Mouse (Mus musculus): ENCODE measurements around the gene Serpinb9g.
"Not testable (repeated sequence)": the region's sequence is repeated elsewhere in the genome, so short reads cannot be mapped to it uniquely, and the experiment has no call there.

The Serpinb9g gene

GRCm38 (mm10) chr13:33484490-33484889 lies at the start of gene Serpinb9g:
Gene Serpinb9g (plus strand): TSS chr13:33484790.
- DNase-seq, result not testable (repeated sequence)

- DNase-seq, result not testable (repeated sequence)
Measured at GRCm38 (mm10) chr13:33483872-33484271, 718 bp upstream of the Serpinb9g start.

- DNase-seq, result no peak
Measured at GRCm38 (mm10) chr13:33524629-33525028, 40.0 kb downstream of the Serpinb9g start.

GRCm38 (mm10) chr13:33532814-33533213 lies 48.2 kb downstream of the Serpinb9g start:
- no peak for DNase-seq
